Mouse (Mus musculus) mouse trophoblast stem cell (cell line): ENCODE results near the gene Fabp7.

Source experiments
- in situ Hi-C, 2 experiments: fragments of 300-500 bp; cut with MseI, MboI; formaldehyde crosslinking; loops; 2 replicates in 1 of 2; 3 replicates in 1 of 2; pipeline ENCODE4 v1.15.1; 2025

Fabp7 gene

DNA sequence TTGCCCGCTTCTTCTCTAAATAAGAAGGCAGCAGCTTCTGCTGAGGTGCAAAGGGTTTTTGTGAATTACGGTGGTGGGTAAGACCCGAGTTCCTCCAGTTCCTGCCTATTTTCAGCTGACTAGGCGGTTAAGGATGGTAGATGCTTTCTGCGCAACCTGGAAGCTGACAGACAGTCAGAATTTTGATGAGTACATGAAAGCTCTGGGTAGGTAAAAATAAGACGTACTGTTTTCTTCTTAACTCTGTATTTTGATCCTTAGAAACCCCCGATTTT is at the start of gene Fabp7:
Fabp7 (plus strand) TSS at position 6 of the 275 bp plus-strand sequence.
- in situ Hi-C loops: no loop called here

DNA sequence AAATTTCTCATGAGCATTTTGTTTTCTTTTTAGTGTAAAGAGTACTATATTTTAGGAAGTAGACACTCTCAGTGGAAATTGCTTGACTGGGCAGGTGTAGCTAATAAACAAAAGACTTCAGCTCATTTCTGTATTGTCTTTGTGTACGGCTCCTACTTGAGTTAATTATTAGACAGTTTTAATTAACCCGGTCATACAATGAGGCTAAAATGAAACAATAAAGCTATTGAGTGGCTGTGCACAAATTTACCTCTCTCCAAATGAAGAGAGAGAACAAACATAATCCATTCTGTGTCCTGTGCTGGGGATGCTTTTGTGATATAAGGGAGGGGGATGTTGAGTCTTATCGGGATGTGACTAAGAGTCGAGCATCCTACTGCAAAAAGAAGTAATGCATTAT is 43.9 kb upstream of the Fabp7 start:
- in situ Hi-C loops: no loop called here

DNA sequence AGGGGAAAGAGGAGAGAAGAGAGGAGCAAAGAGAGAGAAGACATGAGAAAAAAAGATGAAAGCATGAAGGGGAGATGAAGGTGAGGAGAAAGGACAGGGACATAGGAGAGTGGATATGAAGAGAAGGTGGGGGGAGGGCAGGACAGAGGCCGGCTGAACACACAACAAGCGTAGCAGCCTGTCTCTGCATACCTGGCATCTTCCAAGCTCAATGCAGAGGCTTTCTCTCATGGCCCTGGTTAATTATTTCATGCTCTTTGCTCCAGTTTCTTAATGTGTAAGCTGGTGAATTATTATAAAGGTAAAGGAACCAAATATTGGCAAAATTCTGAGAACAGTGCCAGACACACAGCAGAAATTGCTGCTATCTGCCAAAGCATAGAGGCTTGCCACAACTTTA is 43.3 kb upstream of the Fabp7 start:
- in situ Hi-C loops: no loop called here

DNA sequence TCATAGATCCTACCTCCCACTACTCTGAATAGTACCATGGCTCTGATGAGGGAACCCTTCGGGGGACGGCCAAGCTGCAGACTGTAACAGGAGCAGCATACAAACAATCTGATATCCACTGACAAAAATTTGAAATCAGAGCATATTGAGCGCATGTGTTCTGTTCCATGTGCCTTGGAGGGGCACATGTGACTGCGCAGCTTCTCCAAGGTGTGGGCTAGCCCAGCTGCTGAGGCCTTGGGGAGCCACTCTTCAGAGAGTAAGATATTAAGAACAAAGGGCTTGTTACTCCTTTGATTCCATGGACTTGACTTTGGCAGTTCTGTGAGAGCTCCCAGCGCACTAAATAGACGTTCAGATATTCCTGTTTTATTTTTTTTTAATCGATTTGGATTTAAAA is 41.6 kb upstream of the Fabp7 start:
- in situ Hi-C loops: no loop called here

DNA sequence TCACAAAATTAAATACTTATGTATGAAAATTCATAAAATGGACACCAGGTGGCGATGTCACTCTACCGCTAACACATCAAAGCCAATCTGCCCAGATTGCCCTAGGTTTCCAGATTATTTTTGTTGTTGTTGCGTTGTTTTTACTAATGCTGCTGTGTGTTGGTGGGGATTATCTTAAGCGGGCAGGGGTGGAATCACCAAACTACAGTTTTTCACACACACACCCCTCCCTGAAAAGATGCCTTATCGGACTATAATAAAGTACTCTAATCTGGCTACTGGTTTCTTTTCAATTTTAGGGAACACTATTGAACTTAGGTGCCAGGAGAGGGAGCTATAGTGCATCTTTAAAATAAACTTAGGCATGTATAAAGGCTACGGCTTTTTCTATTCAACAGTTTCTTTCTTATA is 41.1 kb upstream of the Fabp7 start:
- in situ Hi-C loops: no loop called here

DNA sequence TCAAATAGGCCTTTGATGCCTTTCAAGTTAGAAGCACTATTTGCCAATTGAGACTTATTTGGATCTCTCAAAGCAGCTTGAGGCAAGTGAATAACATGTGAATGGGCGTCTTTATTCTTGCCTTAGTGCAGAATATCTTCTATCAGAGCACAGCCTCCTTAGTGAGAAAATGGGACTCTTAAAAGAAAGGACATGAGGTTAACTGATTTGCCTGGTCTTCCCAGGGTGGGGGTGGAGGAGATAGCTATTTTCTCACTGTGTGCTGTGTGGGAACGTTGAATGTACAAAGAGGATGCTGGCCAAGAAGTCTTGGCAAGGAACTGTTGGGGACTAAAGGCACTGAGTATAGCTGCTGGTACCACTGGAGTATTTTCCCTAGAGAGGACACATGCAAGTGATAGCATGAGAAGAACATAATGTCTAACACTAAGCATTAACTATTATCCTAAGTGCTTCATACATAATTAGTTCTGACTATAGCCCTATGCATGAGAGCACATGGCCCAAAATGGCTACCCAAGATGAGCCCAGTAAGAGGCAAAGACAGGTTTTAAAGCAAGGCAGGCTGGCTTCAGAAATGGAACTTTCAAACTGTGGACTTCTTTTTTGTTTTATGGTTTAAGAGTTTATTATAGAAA is 40.4 kb upstream of the Fabp7 start:
- in situ Hi-C loops: no loop called here

DNA sequence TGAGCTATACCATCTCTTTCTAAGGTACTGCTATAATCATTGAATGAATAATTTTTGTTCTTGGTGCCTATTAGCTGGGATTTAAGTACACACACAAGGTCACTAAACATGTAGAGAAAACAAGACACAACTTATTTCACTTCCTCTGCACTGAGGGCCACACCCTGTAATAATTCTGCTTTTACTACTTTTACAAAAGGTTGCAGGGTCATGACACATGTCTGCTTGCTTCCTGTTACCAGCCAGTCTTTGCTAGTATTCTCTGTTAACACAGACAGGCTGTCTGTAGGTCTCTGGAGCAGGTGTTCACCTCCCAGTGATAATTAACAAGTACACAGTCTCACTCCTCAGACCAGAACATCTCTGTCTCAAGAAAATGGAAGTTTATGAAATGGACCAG is 39.2 kb upstream of the Fabp7 start:
- in situ Hi-C loops: loop anchor here (5.0 kb wide), 2 partner anchors 82 to 92 kb away; no protein-coding TSS in a partner anchor

DNA sequence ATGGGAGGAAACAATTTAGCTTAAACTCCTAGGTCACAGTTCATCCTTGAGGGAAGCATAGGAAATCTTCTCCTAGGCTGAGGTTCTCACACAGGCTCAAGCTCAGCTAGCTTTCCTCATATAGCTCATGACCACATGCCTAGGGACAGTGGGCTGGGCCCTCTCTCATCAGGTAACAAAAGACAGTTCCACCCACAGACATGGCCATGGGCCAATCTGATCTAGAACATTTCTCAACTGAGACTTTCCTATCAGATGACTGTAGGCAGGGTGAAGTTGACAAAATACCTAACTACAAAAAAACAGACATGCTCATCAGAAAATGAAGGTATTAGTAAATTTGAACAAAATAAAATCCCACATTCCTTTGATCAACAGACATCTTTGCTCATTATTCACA is 37.6 kb upstream of the Fabp7 start:
- in situ Hi-C loops: loop anchor here (5.0 kb wide), 2 partner anchors 80 to 90 kb away; no protein-coding TSS in a partner anchor

DNA sequence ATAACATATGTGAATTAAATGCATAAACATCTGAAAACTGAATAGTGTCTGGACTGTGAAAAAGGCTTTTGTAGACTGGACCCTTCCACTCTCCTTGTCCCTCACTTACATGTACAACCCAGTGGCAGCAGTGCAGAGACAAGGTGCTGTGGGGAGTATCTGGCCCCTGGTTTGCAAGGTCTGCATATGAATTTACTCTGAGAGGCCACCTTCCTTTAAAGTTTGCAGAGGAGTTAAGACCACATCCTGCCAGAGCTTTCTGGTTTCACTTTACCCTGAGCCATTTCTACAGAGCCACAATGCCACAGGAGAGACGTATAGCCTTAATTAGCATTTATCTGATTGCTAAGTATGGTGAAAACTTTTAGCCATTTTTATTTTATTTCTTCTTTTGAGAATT is 31.3 kb upstream of the Fabp7 start:
- in situ Hi-C loops: no loop called here

DNA sequence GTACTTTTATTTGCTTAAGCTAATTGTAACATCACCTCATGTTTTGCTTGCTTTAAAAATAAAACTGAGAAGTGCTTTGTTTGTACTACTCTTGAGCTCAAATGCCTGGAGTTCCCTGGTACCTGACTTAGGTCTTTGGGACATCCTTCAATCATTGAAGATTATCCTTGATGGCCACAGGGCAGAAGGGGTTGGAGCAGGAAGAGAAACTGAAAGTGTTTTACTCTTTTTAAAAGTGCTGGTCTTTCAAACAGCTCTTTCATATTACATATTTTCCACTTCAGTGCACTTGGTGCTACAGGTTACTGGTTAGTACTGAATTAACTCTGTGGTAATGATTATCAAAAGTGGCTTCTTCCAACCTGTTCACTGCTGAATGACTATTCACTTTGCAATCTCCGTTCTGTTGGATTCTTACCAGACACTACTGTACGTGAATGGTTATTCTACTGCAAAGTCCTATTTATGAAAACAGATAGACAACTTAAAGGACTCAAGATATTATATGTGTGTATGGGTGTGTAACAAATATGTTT is 29.4 kb upstream of the Fabp7 start:
- in situ Hi-C loops: no loop called here

DNA sequence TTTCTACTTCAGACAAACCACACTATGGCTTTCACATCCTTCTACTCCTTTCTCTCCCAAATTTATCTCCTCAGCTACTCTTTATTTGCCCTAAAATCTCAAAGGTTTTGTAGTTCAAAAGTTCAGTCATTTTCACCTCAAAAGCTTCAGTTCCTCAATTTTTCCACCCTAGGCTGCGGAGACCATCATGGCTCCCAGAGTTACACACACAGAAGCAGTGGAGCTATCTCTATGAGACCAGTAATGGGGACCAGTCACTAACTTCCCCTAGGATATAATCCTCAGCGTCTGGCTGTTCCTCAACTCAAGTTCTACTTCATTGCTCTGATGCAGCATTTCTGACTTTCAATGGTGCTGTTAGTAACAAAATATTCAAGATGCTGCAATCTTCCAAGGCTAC is 25.7 kb upstream of the Fabp7 start:
- in situ Hi-C loops: no loop called here

DNA sequence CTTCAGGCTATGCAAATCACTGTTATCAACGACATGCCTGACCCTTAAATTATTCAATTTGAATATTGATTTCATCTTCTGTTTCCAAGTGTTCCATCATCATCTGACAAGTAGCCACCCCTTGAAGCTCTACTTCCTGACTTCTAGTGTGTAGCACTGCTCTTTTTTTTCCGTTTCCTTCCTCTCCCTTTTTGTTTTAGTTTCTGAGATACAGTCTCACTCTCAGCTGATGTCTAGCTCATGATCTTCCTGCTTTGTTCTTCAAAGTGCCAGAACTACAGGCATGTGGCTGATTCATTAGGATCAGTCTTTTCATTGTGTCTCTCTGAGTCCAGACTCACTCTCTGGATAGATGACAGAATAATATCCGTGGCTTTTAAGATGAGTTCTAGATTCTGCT is 24.0 kb upstream of the Fabp7 start:
- in situ Hi-C loops: no loop called here

DNA sequence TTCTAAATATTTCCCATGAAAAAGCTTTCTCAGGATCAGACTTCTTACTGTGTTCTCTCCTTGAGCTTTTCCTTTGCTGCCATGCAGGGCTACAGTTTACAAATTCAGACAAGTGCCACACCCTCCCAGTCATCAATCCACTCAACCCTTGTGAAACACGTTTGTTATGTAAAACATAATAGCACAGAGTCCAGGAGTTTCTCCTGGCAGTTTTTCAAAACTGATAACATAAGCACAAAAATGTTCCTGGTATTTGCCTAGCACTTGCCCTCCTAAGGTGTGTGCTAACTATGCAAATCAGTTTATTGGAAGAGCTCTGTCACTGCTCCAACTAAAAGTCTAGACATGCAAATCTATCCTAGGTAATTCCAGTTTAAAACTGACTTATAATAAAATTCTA is 21.6 kb upstream of the Fabp7 start:
- in situ Hi-C loops: no loop called here

DNA sequence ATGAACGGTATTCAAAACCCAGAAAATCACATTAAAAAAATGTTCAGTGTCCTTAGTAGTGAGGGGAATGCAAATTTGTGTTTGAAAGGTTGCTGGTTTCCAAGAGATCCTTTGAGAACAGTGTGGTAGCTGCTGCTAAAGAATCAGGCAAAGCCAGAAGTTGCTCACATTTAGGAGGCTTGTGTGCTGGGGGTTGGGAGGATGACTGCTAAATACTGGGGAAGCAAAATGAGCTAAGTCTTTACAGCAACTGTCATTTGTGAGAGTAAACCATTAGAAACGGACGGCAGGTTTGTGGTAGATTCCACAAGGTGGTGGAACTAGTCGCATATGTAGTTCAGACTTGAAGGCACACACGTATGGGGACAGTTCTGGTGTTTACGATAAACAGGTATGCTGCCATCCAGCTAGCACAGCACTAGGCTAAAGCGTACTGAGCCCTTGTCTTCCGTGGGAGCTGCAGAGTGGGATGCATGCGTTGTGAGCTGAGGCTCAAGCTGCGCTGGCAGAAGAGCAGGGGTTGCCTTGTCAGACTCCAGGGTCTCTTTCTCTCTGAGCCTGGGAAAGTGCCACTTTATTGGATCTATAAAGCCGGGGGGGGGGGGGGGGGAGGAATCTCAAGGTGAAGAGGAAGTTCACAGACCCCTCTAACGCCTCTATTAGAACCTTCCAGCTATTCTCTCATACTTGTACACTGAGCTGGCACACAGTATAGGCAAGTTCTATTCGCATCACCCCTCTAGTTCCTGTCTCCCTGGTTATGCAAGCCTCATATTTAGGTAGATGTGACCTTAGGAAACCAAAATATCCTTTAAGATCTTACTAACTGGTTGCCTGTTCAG is 1.2 kb upstream of the Fabp7 start:
- in situ Hi-C loops: no loop called here

DNA sequence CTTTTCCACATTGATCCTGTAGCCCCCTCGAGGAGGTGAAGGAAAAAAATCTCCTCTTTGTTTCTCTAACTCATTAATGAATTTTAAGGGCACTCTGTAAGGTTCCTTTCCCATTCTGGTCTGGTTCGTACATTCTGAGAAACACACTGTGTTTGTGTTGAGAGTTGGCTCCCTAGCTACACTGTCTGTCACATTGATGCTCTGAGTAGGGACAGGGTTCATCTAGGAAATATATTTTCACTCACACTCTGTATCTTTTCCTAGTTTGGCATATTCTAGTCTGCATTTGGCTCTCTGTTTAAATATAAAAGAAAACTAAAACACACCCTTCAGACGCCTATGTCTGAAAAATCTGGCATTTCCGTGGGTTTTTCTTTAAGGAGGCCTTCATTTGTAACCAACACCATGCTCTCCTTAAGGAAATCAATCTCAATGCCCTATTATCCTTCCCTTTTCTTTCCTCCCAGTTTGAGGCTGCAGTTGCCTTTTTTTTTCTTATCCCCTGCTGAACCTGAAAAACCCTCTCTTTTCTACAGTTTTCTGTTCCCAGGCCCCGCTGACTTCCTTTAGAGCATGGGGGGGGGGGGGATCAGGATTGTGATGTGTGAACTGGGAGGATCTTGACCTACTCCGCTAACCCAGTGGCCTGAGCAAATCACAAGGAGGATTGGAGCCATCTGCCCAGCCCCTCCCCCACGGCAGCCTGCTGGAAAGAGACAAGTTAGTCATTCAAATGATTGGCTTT is 378 bp upstream of the Fabp7 start:
- in situ Hi-C loops: no loop called here

DNA sequence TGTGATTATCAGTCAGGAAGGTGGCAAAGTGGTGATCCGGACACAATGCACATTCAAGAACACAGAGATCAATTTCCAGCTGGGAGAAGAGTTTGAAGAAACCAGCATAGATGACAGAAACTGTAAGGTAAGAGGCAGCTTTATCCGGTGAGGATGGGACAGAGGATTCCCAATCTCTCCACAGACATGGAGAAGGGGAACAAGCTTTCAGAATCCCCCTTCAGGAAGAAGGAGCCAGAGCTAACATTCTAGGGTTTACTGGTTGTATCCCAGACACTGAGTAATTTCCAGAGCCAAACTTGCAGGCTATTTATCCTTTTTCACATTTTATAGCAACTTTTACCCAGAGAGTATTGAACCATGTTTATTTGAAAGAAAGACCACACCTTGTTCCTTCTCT is 871 bp downstream of the Fabp7 start:
- in situ Hi-C loops: no loop called here

DNA sequence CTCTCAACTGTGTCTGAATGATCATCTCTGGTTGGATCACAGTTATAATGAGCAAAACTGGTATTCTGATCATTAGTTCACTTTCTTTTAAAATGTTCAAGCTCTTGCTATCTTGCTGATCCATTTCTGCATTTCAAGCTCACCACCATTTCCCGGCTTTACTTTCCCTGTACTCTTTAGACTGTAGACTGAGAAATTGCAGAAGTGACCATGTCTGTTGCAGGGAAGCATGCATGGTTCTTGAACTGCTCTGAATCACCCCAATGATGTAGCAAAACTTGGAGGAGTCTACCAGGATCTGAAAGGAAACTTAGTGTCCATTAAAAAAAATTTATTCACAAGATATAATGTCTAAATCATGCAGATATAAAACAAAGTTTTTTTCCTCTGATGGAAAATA is 8.3 kb downstream of the Fabp7 start:
- in situ Hi-C loops: no loop called here

DNA sequence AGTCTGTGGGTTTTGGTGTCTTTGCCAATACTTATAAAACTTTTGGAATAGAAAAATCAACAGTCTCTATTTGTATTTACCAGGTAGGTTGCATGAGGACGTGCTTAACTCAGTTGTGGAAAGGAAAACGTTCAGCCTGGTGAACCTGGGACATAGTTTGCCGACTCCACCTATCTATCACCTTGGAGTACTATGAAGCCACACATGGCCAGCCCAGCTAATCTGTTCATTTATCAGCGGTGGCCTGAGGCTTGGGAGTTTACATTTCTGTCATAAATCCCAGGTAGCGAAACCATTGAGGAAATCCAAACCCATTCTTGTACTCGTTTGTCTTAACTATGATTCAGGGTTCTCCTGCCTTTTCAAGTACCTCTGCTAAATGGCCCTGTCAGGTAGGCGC is 9.3 kb downstream of the Fabp7 start, which contains the start of gene Smpdl3a:
Smpdl3a (plus strand) TSS at position 318 of the 400 bp plus-strand sequence.
- in situ Hi-C loops: no loop called here

DNA sequence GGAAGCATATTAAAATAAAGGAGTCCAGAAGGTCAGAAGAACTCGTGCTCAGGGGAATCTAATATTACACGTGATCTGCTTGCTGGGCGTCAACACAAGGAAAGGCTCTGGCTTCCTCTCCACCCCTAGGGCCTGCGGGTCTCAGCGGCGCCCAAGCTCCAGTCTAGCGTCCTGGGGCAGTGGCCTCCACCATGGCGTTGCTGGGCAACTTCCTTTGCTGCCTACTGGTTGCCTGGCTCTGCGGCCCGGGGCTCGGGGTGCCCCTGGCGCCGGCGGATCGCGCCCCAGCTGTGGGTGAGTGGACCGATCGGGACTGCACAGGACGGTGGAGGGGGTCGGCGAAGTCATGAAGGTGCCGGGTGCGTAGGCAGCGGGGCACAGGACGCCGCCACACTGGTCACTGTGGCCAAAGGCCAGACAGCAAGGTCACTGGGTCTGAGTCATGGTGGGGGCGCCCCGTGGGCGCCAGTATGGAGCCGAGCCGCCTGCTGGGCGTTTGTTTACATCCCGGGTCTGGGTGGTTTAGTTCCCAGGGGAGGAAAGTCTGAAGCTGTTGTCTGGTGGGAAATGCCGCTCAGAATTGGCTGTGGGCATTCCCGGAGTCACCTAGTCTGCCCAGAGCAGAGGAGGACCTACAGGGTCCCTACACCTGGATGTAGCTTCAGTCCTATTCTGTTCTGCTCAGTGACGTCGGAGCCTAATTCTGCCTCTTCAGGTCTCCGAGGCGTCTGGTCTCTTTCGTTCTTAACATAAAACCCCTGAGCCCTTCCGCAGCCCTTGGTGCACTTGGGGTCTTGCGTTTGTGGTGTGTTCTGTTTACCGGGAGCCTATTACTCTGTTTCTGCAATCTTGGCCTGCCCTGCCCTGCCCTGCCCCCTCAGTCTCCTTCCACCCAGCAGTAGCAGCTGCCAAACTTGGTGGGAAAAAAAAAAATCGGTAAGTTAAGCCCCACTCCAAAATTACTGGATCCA is 10.1 kb downstream of the Fabp7 start:
- in situ Hi-C loops: no loop called here

DNA sequence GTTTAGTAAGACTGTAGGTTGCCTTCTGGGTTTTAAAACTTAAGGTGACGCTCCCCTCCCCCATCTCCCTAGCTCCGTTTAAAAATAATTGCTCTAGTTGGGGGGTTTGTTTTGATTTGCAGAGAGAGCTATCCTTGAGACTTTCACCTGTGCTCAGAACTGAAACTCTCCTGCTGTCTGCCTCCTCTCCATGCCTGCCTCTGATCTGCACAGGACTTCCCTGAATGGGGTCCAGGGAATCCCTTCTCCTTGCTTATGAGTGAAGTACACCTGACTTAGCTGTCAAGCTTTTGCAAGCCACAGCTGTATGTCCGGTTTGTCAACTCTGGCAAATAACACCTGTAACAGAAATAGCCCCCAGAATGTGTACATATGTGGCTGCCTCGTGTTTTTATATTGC is 10.9 kb downstream of the Fabp7 start:
- in situ Hi-C loops: no loop called here

DNA sequence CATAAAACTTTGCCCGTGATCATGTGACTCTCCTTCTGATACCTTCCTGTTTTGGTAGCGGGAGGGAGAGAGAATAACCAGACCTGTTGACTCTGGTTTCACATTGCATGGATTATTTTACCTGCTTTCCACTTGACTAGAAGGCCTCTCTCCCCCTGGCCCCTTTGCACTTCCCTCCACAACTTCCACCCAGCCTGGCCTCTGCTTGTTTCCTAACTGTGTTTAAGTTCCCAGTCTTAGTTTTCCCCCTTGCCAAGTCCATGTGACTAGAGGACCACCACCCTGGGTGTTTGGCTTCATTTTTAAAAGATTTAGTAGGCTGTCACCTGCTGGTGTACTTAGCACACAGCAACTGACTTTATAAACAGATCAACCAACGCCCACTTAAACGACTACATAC is 11.4 kb downstream of the Fabp7 start:
- in situ Hi-C loops: no loop called here
